Mouse (Mus musculus) T-helper 2 cell (primary cell): ENCODE results near the gene Cd40.

ENCODE experiments used
- in situ Hi-C: fragments of 300-600 bp; cut with MboI, MseI; formaldehyde crosslinking; loops from one replicate; pipeline ENCODE4 v1.15.1; 2025; ENCODE audit warnings: high pct_unique_total_duplicates

The Cd40 gene

DNA sequence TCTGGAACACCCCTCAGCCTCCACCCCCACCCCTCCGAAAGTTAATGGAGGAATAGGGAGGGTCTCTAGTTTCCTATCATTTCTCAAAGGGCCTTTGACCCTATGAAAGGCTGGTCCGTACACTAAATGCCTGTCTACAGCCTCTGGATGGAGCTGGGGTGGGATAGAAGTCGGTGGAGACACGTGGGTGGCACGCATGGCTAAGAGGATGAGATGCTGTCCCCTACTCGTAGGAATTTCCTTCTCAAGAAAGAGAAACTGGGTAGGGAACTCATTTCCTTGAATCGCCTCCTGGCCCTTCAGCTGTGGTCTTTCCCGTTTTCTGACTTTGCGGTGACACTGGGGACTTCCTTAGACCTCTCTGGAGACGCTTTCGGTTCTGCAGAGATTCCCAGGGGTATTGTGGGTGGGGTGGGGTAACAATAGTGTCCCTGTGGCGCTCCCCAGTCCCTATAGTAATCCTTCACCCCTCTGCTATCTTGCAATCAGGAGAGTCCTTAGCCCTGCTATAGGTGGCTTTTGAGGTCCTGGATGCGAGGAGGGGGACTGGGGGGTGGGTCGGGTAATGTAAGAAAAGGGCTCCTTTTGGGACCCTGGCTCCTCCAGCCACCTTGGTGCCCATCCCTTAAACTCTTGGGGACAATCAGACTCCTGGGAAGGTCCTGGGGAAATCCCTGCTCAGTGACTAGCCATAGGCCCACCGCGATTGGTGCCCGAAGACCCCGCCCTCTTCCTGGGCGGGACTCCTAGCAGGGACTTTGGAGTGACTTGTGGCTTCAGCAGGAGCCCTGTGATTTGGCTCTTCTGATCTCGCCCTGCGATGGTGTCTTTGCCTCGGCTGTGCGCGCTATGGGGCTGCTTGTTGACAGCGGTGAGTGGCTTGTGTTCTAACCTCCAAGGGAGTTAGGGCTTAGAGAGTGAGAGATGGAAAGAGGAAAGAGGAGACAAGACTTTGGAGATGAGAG, at the start of gene Cd40:
Gene Cd40, plus strand, starts transcription at position 740 of the 965 bp plus-strand sequence.
- in situ Hi-C loops = no loop called here

DNA sequence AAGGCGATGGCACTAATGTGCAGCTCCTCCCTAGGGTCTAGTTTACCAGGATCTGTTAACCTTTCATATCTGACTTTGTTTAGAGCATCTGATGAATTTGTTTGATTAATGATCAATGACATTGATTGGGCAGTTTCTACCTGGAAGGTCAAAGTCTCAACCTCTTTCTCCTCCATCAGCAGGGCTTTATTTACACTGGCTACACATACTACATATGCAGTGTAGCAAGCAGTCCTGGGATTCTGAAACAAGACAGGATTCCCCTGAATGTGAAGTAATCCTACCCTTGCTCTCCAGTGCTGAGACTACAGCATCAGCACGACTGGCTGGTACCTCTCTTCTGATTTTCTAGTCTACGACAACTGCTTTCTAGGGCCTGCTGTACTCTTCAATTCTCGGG, 48.6 kb upstream of the Cd40 start:
- in situ Hi-C loops = no loop called here

DNA sequence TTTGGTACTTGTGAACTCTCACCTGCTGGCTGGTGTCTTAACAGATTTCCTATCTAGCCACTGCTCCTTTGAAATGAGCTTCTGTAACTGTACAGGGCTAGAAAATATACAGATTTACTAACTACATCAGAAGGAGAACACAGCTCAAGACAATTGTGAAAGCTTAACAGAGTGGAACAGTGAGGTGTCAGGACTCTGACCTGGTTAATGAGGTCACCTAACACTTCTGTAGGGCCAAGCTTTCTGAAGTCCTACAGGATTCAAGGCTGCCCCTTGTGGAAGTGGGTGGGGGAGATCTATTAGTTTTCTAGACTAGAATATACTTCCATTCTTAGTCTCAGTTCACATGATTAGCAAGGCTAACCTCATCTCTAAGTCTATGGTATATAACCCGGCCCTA, 47.4 kb upstream of the Cd40 start:
- in situ Hi-C loops = no loop called here

GRCm38 (mm10) chr2:165009161-165009560, 46.3 kb upstream of the Cd40 start:
- in situ Hi-C loops = no loop called here

- in situ Hi-C loops = no loop called here
Measured at GRCm38 (mm10) chr2:165009581-165009980, 45.8 kb upstream of the Cd40 start.

DNA sequence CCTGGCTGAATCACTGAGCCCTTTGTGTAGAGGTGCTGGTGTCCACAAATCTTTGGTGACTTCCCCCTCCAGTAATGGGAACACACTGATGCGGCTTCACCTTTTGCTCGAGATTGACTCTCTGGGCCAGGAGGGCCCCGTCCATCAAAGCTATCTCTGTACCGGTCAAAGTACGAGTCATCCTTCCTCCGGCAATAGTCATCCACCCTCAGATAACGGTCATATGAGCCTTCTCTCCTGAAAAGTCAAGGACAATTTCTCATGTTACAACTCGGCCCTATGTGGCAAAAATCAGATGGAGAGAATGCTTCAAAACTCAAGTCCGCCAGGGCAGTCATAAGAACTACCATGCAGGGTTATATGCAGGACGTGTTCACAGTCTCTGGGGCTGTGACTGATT, 45.1 kb upstream of the Cd40 start:
- in situ Hi-C loops = no loop called here

GRCm38 (mm10) chr2:165014935-165015334, 40.5 kb upstream of the Cd40 start:
- in situ Hi-C loops = no loop called here

DNA sequence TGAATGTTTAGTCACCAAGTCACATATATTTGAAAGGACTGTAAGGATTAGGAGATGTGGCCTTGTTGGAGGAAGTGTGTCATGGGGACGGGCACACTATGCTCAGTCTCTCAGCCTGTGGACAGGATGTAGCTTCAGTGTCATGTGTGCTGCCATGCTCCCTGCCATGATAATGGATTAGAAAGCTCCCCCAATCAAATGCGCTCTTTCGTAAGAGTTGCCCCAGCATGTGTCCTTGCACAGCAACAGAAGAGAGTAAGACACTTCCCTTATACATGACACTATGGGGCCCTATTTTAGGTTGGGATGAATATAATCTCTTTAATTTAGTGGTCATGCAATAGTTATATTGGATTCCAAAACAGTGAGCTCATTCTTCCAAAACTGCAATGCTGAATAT, 34.9 kb upstream of the Cd40 start:
- in situ Hi-C loops = no loop called here

DNA sequence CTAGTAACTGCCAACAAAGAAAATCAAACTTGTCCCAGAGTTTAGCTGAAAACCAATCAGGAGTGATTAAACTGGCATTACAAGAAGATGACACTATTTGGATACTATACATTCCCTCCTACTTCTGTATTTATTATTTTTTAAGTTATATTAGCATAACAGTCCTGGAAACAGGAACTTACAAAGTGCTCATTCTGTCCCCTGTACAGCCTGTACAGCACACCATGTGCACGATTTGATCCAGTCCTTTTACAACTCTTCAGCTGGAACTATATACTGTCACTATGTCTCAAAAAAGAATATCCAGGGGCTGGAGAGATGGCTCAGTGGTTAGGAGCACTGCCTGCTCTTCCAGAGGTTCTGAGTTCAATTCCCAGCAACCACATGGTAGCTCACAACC, 28.3 kb upstream of the Cd40 start:
- in situ Hi-C loops = no loop called here

GRCm38 (mm10) chr2:165032533-165032932, 22.9 kb upstream of the Cd40 start:
- in situ Hi-C loops = no loop called here

DNA sequence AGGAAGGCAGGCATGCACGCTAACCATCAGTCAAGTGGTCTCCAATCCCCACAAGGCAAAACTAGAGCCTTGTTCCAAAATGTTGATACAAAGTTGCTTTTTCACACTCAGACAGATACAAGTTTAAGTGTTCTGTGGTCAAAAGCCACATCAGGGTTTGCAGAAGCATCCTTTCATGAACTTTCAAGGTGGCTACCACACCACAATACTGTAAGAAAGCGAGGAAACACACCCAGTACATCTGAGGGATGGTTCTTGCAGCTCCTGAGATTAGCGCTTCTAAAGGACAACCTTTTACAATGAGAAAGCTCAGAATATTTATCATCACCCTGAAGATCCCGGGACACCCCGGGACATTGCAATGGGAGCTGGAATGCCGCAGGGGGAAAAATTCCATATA, 22.1 kb upstream of the Cd40 start:
- in situ Hi-C loops = no loop called here

- in situ Hi-C loops = no loop called here
Measured at GRCm38 (mm10) chr2:165034131-165035057, 21.0 kb upstream of the Cd40 start, which contains the start of gene Ncoa5. Gene Ncoa5 (minus strand): TSS chr2:165034867.

DNA sequence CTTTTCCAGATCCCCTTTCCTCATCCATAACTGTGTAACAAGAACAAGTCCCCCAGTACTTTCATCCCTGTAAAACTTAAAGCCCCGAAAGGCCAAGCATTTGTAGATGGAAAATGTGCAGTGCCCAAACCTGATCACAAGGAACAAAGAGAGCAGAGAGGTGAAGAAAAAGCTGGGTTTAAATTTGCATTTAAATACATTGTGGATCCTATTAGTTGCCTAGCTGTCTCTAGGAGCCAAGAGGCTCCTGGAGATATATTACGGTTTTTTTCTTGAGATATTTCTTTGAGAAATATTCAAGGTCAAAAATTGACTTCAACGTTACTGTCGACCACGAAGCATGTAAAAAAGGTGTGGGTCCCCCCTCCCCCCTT, 20.4 kb upstream of the Cd40 start:
- in situ Hi-C loops = no loop called here

DNA sequence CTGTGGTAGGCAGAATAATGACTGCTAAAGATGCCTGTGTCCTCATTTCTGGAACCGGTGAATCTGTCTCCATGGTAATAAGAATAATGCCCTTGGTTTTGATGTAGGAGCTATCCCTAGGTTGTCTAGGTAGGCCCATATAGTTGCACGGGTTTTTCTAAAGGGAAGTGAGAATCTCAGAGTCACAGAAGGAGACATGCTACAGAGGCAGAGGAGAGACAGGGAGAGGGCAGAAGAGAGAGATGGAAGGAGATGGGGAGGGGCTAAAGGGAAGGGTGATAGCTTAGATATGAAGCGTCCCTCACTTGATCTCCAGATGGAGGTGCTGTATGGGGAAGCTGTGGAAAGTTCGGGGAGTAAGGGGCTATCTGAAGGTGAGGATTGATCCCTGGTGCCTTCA, 18.0 kb upstream of the Cd40 start:
- in situ Hi-C loops = no loop called here

GRCm38 (mm10) chr2:165042126-165042525, 13.3 kb upstream of the Cd40 start:
- in situ Hi-C loops = no loop called here

GRCm38 (mm10) chr2:165043090-165043636, 12.3 kb upstream of the Cd40 start:
- in situ Hi-C loops = no loop called here

- in situ Hi-C loops = no loop called here
Measured at GRCm38 (mm10) chr2:165043729-165044128, 11.7 kb upstream of the Cd40 start.

DNA sequence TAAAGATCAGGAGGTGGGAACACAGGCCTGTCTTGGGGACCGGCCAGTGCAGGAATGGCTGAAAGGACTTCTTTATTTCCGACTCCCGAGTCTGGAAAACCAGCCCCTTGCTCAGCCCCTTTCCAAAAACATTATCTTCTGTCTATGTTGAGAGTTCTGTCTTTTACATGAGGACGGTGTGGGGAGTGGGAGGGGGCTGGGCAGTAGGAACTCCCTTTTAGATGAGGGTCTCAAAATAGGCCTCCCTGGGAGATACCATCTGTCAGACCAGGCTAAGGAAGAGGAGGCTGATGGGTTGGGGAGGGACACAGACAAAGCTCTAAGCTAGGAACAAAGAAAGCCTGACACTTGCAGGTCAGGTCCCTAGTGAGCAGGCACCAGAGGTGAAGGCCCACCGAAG, 6.4 kb upstream of the Cd40 start:
- in situ Hi-C loops = no loop called here

DNA sequence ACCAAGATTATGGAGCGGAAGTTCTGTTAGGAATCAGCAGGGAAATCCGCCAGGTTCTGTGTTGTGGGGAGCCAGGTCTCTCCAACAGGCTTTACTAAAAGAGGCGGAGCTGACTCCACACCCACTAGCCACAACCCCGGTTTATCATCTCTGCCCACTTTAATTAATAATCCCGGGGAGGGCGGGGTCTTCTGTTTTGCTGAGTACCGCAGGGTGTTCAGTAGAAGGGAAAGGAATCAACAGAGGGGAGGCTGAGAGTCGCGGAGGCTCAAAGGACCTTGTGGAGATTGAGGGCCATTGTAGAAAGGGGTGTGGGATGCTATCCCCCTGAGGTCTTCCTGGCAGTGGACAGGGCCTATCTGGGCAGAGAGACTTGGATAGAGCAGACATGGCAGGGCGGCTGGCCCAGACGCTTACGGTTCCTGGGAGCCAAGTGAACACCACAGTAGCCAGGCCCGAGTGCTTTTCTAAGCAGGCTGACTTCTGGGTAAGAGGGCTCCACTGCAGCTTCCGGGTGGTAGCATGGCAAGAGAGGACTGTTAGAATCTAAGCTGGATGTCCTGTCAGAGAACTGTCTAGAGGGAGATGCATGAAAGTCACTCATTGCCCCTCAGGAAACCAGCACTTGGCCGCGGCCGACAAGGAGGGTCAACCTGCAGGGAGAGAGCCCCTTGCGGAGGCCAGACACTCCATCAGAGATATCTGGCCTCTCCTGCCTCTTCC, 4.4 kb upstream of the Cd40 start:
- in situ Hi-C loops = no loop called here

GRCm38 (mm10) chr2:165051566-165051965, 3.9 kb upstream of the Cd40 start:
- in situ Hi-C loops = no loop called here

- in situ Hi-C loops = no loop called here
Measured at GRCm38 (mm10) chr2:165055905-165056304, 478 bp downstream of the Cd40 start.
